Comparison of ENCODE assay signal across 13 mouse cellular contexts in genomic region chr2:79597090-79597489, GRCm38 (mm10). TPM values are rescaled to one million over a fixed set of nuclear protein-coding genes. Genes with fewer than 3 reads are reported as not detected.
A peak's percentile ranks its signal among the peaks of the same experiment; 100 is the strongest.
DNase-seq lines count a peak whose midpoint lies in the region; ATAC-seq and TF ChIP-seq lines count a peak whose summit lies in the region.
"Had no signal": no experiment of that assay in that cellular context is flagged by ENCODE, and none has a peak within 500 bp of the region (broad histone marks: within the 10 kb centered on the region; RNA-seq: fewer than 3 reads in every experiment).

No protein-coding gene starts in this region.

- ATAC-seq in heart, embryonic 12.5 days (ENCODE audit: insufficient number of reproducible peaks, low FRiP score) = no peak
- ATAC-seq in midbrain, embryonic 14.5 days (ENCODE audit: low FRiP score, low TSS enrichment) = no peak
- no peak for ATAC-seq in midbrain, postnatal 0 days (ENCODE audit: low FRiP score)
- ATAC-seq in Patski = peak; percentile 76
- no peak for ATAC-seq in stomach, embryonic 16.5 days (ENCODE audit: insufficient read depth, low FRiP score)
- ATAC-seq: midbrain, embryonic 15.5 days had no signal

- TF ChIP-seq CTCF in midbrain, postnatal 0 days (IDR thresholded peaks at IDR 0.05) = no peak
- no peak for TF ChIP-seq CTCF in Patski (IDR thresholded peaks at IDR 0.05)

- no peak overlapping the region for H3K9ac ChIP-seq in heart, embryonic 12.5 days
- H3K9ac ChIP-seq in midbrain, embryonic 14.5 days (replicated peaks; ENCODE audit: low read length) = no peak overlapping the region
- H3K9ac ChIP-seq in midbrain, postnatal 0 days (replicated peaks; ENCODE audit: low read length, poor library complexity, severe bottlenecking) = no peak overlapping the region
- H3K9ac ChIP-seq in stomach, embryonic 16.5 days (ENCODE audit: low read length) = no peak overlapping the region
- H3K9ac ChIP-seq: limb, embryonic 12.5 days; midbrain, embryonic 15.5 days; neural tube, embryonic 12.5 days had no signal

- no peaks in the 10 kb centered on the region for H3K36me3 ChIP-seq in heart, embryonic 12.5 days
- H3K36me3 ChIP-seq in midbrain, embryonic 14.5 days (ENCODE audit: control insufficient read depth, insufficient read depth, low read length) = no peaks in the 10 kb centered on the region
- H3K36me3 ChIP-seq in midbrain, postnatal 0 days (ENCODE audit: insufficient read depth, low read length) = no peaks in the 10 kb centered on the region
- no peaks in the 10 kb centered on the region for H3K36me3 ChIP-seq in stomach, embryonic 16.5 days (ENCODE audit: control insufficient read depth, insufficient read depth, low read length)
- H3K36me3 ChIP-seq: limb, embryonic 12.5 days; midbrain, embryonic 15.5 days; neural tube, embryonic 12.5 days had no signal

- CTCF ChIA-PET in Patski (lab: Charles Lee) = interaction anchor here (1.5 to 2.4 kb wide), 2 partner anchors 22 to 74 kb away, joined by 3 to 9 read pairs; no protein-coding TSS in a partner anchor

- no peaks in the 10 kb centered on the region for H3K27me3 ChIP-seq in heart, embryonic 12.5 days (replicated peaks)
- no peaks in the 10 kb centered on the region for H3K27me3 ChIP-seq in midbrain, embryonic 14.5 days (ENCODE audit: control insufficient read depth, insufficient read depth, low read length)
- H3K27me3 ChIP-seq in midbrain, postnatal 0 days (ENCODE audit: insufficient read depth, low read length) = no peaks in the 10 kb centered on the region
- no peaks in the 10 kb centered on the region for H3K27me3 ChIP-seq in Patski
- no peaks in the 10 kb centered on the region for H3K27me3 ChIP-seq in stomach, embryonic 16.5 days (ENCODE audit: control insufficient read depth, insufficient read depth, low read length)
- H3K27me3 ChIP-seq: limb, embryonic 12.5 days; midbrain, embryonic 15.5 days; neural tube, embryonic 12.5 days had no signal

- H3K4me3 ChIP-seq in heart, embryonic 12.5 days = no peak overlapping the region
- no peak overlapping the region for H3K4me3 ChIP-seq in midbrain, embryonic 14.5 days (replicated peaks; ENCODE audit: low read depth, low read length)
- H3K4me3 ChIP-seq in midbrain, postnatal 0 days (ENCODE audit: low read depth, low read length) = no peak overlapping the region
- H3K4me3 ChIP-seq in stomach, embryonic 16.5 days (replicated peaks; ENCODE audit: low read length) = no peak overlapping the region
- H3K4me3 ChIP-seq: limb, embryonic 12.5 days; midbrain, embryonic 15.5 days; neural tube, embryonic 12.5 days had no signal

- in situ Hi-C loops in Patski (cut with MboI; ENCODE audit: low pct_unique_long_range_greater_than_20kb) = no loop called here

- H3K27ac ChIP-seq in heart, embryonic 12.5 days (ENCODE audit: poor library complexity, severe bottlenecking) = 0 out of 2 replicates have a peak overlapping the region, but pooled peaks have one; percentile 23
- H3K27ac ChIP-seq in midbrain, embryonic 14.5 days (replicated peaks; ENCODE audit: low read depth, low read length) = no peak overlapping the region
- H3K27ac ChIP-seq in midbrain, postnatal 0 days (ENCODE audit: low read depth, low read length) = no peak overlapping the region
- H3K27ac ChIP-seq in stomach, embryonic 16.5 days (ENCODE audit: low read length) = peak overlapping the region; percentile 31; the same call in 1 of the 2 replicates
- H3K27ac ChIP-seq: limb, embryonic 12.5 days; midbrain, embryonic 15.5 days; neural tube, embryonic 12.5 days had no signal

- POLR2A ChIA-PET in Patski (lab: Charles Lee) = no interaction called here

- DNase-seq in heart, postnatal 25 days (ENCODE audit: low spot score) = no peak
- DNase-seq in midbrain, embryonic 14.5 days = peak; percentile 17
- no peak for DNase-seq in midbrain, postnatal 0 days (ENCODE audit: low spot score)
- peak; percentile 35 for DNase-seq in Patski (ENCODE audit: low read depth, low spot score)
- DNase-seq in left cerebral cortex, postnatal 4 days = no peak
- DNase-seq: adrenal gland, postnatal 10 days; cerebellum, postnatal 36 days; kidney, postnatal 36 days had no signal

- H3K4me1 ChIP-seq in heart, embryonic 12.5 days (replicated peaks) = peaks cover 21% of the 10 kb centered on the region
- H3K4me1 ChIP-seq in midbrain, embryonic 14.5 days (ENCODE audit: control insufficient read depth, insufficient read depth, low read length) = peaks cover 4% of the 10 kb centered on the region; the same call in 1 of the 2 replicates
- peaks cover 3% of the 10 kb centered on the region; the same call in 1 of the 2 replicates for H3K4me1 ChIP-seq in midbrain, postnatal 0 days (ENCODE audit: insufficient read depth, low read length)
- H3K4me1 ChIP-seq in stomach, embryonic 16.5 days (ENCODE audit: control insufficient read depth, insufficient read depth, low read length) = peaks cover 10% of the 10 kb centered on the region; the same call in 1 of the 2 replicates
- H3K4me1 ChIP-seq: limb, embryonic 12.5 days; neural tube, embryonic 12.5 days had no signal

- intact Hi-C loops in heart, postnatal 25 days (cut with DNase I) = no loop called here
- intact Hi-C loops in left cerebral cortex, postnatal 4 days (cut with DNase I) = no loop called here

- no peak overlapping the region for H3K4me2 ChIP-seq in heart, embryonic 12.5 days
- H3K4me2 ChIP-seq in midbrain, embryonic 14.5 days (ENCODE audit: low read length) = no peak overlapping the region
- H3K4me2 ChIP-seq in midbrain, postnatal 0 days (ENCODE audit: low read depth, low read length, poor library complexity, severe bottlenecking) = no peak overlapping the region
- H3K4me2 ChIP-seq in stomach, embryonic 16.5 days (ENCODE audit: low read depth, low read length) = no peak overlapping the region
- H3K4me2 ChIP-seq: limb, embryonic 12.5 days; midbrain, embryonic 15.5 days; neural tube, embryonic 12.5 days had no signal

- no peaks in the 10 kb centered on the region for H3K9me3 ChIP-seq in heart, embryonic 12.5 days (replicated peaks)
- no peaks in the 10 kb centered on the region for H3K9me3 ChIP-seq in midbrain, embryonic 14.5 days (ENCODE audit: control insufficient read depth, low read length)
- H3K9me3 ChIP-seq in midbrain, postnatal 0 days (ENCODE audit: low read length) = no peaks in the 10 kb centered on the region
- no peaks in the 10 kb centered on the region for H3K9me3 ChIP-seq in stomach, embryonic 16.5 days (replicated peaks; ENCODE audit: control insufficient read depth, low read length)
- H3K9me3 ChIP-seq: limb, embryonic 12.5 days; midbrain, embryonic 15.5 days; neural tube, embryonic 12.5 days had no signal

RNA-seq across cellular contexts. Expression of gene Itprid2, which starts 38.1 kb away (rescaled TPM):
- polyA plus RNA-seq in heart, embryonic 12.5 days (2016; fragmentation: Nextera tagmentation; extraction: Ambion mirVana) = 10.9 and 12.0 TPM in 2 replicates
- 10 to 100 TPM; 20.9 to 25.4 TPM for total RNA-seq in heart, postnatal 25 days (2021)
- 2.9 and 5.1 TPM in 2 replicates for polyA plus RNA-seq in midbrain, embryonic 14.5 days (2014; fragmentation: Nextera tagmentation; extraction: Ambion mirVana)
- total RNA-seq in midbrain, postnatal 0 days (2014; rRNA removed) = 9.7 and 10.0 TPM in 2 replicates
- polyA plus RNA-seq in midbrain, postnatal 0 days (2015; fragmentation: Nextera tagmentation; extraction: Ambion mirVana) = 3.4 TPM in 2 replicates
- polyA plus RNA-seq in Patski (2021) = 25.9 TPM
- polyA plus RNA-seq in stomach, embryonic 16.5 days (2015; fragmentation: Nextera tagmentation; extraction: Ambion mirVana) = 19.7 and 20.7 TPM in 2 replicates
- 10 to 100 TPM; 18.0 to 19.8 TPM for total RNA-seq in left cerebral cortex, postnatal 4 days (2021)

Comparison
In these comparisons a context has a peak if more than half of its experiments do, and no peak if none do; other contexts are left out.
1. DNase-seq: peak in midbrain, embryonic 14.5 days (single experiment) and Patski (single experiment); none in heart, postnatal 25 days (single experiment), midbrain, postnatal 0 days (single experiment) and left cerebral cortex, postnatal 4 days (single experiment).
2. H3K27ac ChIP-seq: peak in heart, embryonic 12.5 days (single experiment) and stomach, embryonic 16.5 days (single experiment); none in midbrain, embryonic 14.5 days (single experiment) and midbrain, postnatal 0 days (single experiment).